Mouse (Mus musculus): ENCODE measurements around the gene Psme1.

- TF ChIP-seq CTCF (IDR thresholded peaks at IDR 0.05; ENCODE audit: low read depth, low read length), result no peak
- TF ChIP-seq POLR2A (IDR thresholded peaks at IDR 0.05; ENCODE audit: insufficient read depth, low read length), result no peak
- TF ChIP-seq EP300 (IDR thresholded peaks at IDR 0.05; ENCODE audit: insufficient read depth, low read depth, low read length), result no peak
These were observed 18.2 kb downstream of the Psme1 start for GRCm38 (mm10) chr14:55596036-55596690.
